Mouse (Mus musculus) skeletal muscle tissue, adult 2 months (tissue): Measurements from ENCODE around the gene Bmt2.

ENCODE experiments used
- DNase-seq: peaks from one replicate; pipeline ENCODE4 v3.0.0-alpha.2; 2012; ENCODE audit warnings: low read depth, low spot score

The Bmt2 gene

GRCm38 (mm10) chr6:13677818-13678282, at the start of gene Bmt2:
TSS of gene Bmt2 (minus strand) at chr6:13677966.
- DNase-seq, result peak; percentile 97

DNA sequence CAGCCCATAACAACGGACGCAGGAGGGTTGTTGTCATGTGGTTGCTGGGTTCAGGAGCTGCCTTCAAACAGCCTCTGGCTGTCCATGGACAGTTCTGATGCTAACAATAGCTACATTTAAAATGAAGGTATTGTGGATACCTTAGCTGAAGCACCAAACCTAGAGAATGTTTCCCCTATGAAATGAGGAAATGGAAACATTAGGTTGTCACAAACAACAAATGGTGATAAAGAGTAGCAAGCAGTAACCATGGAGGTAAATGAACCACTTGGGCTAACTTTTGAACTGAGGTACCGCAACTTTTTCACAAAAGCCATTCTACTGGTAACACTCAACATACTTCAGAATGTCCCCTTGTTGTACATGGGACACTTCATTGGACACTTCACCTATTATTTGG, 44.4 kb upstream of the Bmt2 start:
- no peak for DNase-seq

- DNase-seq, result no peak
Measured at GRCm38 (mm10) chr6:13714867-13715266, 37.1 kb upstream of the Bmt2 start.

DNA sequence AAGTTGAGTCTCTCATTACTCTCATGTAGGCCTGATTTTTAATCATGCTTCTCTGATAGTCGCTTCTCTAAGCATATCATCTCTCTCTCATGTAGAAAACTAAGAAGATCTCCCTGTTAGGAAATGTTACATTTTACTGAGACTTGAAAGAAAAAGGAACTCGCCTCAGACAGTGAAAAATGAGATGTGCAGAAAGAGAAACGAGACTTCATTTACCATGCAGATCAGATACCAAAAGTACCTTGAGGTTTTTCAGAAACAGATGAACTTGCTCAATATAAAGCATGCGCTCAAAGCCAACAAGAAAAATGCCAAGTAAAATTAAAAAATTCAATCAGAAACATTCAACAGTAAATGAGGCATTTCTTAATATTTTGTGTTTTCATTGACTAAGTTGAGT, 19.1 kb upstream of the Bmt2 start:
- no peak for DNase-seq

- no peak for DNase-seq
Measured at GRCm38 (mm10) chr6:13695103-13695845, 17.5 kb upstream of the Bmt2 start.

DNA sequence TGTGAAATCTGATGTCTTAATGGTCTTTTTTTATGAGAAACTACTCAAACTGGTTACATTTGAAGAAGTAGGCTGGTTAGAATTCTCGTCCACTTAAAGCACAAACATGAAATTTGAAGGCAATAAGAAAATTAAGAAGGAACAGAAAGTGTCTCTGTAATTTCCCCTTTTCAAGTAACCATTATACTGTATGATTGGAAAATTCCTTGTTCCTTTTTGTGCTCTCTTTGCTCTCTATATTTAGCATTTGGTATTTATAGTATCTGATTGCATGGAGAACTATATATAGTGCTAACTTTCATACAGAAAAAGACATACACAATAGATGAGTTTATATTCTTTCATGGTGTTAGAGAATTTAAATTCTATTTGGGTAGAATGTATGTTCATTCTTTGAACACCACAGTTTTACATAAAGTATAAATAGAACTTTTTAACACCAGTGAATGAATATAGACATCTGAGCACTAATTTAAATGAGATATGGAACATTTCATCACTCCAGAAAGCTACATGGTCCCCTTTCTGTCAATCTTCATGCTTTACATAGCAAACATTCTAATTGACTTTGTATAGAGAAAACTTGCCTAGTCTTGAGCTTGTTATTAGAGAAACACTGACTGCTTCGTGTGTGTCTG, 14.0 kb upstream of the Bmt2 start:
- peak; percentile 5 for DNase-seq

GRCm38 (mm10) chr6:13690398-13690797, 12.6 kb upstream of the Bmt2 start:
- DNase-seq, result no peak

GRCm38 (mm10) chr6:13683929-13684595, 6.3 kb upstream of the Bmt2 start:
- no peak for DNase-seq

DNA sequence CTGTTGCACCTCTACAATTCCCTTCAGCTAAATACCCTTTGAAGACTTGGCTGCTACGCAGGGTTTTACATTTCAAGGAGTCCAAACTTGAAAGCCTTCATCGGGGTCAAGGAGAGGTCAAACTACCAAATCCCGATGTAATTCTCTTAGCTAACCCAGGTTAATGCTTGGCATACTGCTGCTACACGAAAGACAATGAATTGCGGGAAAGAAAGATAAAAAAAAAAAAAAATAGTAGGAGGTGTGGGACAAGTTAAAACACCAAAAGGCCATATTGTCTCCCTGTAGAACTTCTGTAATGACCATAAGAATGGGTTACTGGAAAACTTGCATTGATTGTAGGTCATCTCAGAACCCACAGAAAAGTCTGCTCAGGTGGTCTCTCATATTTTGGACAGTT, 583 bp upstream of the Bmt2 start:
- DNase-seq, result no peak

DNA sequence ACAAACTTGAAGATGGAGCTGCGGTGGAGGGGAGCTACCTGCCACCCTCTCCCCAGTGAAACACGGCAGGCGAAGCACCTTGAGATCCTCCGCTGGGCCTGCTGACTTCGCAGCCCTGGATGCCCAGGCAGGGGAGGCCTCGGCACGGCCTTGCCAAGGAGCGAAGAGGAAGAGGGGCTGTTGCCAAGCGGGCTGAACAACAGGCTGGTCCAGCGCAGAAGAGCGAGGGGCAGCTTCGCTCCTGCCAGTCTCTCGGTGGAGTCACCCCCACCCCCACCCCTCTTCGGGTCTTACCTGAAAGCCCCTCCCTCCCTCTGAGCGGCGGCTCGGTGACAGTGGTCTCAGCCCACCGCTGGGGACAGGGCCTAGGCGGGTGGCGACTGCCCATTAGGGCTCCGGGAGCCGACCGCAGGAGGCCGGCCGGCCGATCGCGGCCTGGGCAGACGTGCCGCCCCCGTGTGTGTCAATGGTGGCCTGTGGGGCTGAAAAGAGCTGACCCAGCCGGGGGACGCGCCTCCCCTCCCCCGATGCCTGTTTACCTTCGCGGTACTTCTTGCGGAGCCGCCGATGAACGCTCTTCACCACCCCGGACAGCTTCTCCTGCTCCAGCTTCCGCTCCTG, 515 bp downstream of the Bmt2 start:
- DNase-seq, result no peak

GRCm38 (mm10) chr6:13676196-13676595, 1.6 kb downstream of the Bmt2 start:
- no peak for DNase-seq

- DNase-seq, result no peak
Measured at GRCm38 (mm10) chr6:13674600-13675305, 3.0 kb downstream of the Bmt2 start.

GRCm38 (mm10) chr6:13665646-13666045, 12.1 kb downstream of the Bmt2 start:
- DNase-seq, result no peak

GRCm38 (mm10) chr6:13658016-13658415, 19.8 kb downstream of the Bmt2 start:
- DNase-seq, result no peak

DNA sequence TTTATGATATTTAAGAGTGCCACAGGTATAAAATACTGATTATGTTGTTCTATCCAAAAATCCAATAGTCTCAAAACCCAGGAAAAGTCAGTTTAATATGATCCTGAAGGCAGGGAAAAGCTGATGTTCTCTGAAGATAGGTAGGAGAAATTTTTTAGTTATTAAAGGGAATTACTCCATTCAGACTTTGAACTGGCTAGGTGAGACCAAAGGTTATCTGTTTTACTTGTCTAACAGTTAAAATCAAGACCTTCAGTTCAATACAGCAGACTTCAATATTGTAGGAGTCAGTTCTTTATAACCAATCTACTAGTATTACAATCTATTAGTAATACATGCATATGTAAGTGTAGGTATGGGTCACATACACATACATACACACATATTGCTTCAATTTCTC, 23.7 kb downstream of the Bmt2 start:
- DNase-seq, result no peak

GRCm38 (mm10) chr6:13652284-13652683, 25.5 kb downstream of the Bmt2 start:
- no peak for DNase-seq

- DNase-seq, result no peak
Measured at GRCm38 (mm10) chr6:13650854-13651253, 26.9 kb downstream of the Bmt2 start.

DNA sequence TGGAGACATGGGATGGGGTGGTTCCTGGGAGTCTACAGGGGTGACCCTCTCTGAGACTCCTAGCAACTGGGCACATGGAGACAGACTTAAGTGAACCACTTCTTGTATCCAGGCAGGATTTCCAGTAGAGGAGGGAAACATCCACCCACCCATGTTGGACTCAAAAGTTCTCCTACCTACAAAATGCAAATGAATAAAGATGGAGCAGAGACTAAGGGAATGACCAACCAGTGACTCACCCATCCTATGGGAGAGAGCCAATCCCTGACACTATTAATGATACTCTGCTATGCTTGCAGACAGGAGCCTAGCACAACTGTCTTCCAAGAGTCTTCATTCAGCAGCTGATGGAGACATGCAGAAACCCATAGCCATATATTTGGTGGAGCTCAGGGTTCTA, 29.5 kb downstream of the Bmt2 start:
- no peak for DNase-seq

- peak; percentile 15 for DNase-seq
Measured at GRCm38 (mm10) chr6:13636582-13636989, 41.2 kb downstream of the Bmt2 start.

- no peak for DNase-seq
Measured at GRCm38 (mm10) chr6:13632571-13632970, 45.2 kb downstream of the Bmt2 start.

- DNase-seq, result no peak
Measured at GRCm38 (mm10) chr6:13630607-13631006, 47.2 kb downstream of the Bmt2 start.

DNA sequence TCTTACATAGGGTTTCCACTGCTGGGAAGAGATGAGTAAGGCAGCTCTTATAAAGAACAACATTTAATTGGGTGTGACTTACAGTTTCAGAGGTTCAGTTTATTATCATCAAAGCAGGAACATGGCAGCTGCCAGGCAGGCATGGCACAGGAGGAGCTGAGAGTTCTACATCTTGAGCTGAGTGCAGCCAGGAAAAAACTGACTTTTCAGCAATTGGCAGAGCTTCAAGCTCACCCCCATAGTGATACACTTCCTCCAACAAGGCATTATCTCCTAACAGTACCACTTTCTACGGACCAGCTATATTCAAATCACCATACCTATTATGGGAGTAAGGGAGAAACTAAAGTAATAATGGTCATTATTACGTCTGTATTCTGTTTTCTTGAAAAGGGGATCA, 58.1 kb downstream of the Bmt2 start:
- DNase-seq, result no peak
